Mouse (Mus musculus): ENCODE data around the gene Smg9. TPM values are rescaled to one million over a fixed set of nuclear protein-coding genes. Genes with fewer than 3 reads are reported as not detected.
A peak's percentile ranks its signal among the peaks of the same experiment; 100 is the strongest.

The Smg9 gene
- total RNA-seq, 2 experiments from 2014 or later = 9.2 to 9.5 TPM

- intact Hi-C loops (cut with DNase I; ENCODE audit: low total_unique reads) = no loop called here
- no peak for DNase-seq
These were observed 63.2 kb downstream of the Smg9 start, which contains the start of gene Plaur for GRCm38 (mm10) chr7:24462388-24463319. Gene Plaur (plus strand): TSS chr7:24462484.

GRCm38 (mm10) chr7:24466835-24467234 is 67.4 kb downstream of the Smg9 start:
- intact Hi-C loops (cut with DNase I; ENCODE audit: low total_unique reads) = no loop called here
- no peak for DNase-seq

DNA sequence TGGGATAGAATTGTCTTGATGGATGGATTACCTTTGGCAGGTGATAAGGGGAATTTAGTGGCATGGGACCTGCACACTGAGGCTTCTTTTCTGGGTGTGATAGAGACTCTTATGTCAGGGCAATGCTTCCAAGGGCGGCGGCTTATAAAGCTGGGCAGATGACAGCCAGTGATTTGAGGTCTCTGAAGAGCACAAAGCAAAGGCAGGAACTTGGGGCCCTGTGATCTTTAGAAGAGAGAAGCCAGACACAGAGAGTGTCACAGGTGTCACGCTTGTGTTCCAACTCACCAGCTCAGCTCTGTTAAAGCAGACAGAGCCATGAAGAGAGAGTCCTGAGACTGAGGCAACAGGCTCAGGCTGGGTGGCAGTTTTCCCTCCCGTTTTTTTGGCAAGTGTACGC is 68.5 kb downstream of the Smg9 start:
- intact Hi-C loops (cut with DNase I; ENCODE audit: low total_unique reads) = no loop called here
- no peak for DNase-seq

DNA sequence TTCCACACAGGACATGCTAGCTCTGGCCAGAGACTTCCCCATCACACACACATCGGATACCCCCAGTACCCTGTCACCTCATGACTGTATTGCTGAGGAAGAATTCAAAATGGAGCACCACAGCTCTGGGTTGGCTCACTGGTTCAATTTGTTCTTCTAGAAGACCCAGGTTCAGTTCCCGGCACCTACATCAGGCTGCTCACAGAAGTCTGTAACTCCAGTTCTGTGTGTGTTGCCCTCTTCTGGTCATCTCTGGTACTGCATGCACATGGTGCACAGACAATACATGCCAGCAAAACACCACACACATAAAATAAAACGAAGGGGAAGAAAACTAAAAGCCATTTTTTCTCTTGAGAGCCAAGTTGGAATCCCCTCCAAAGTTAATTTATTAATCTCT is 69.7 kb downstream of the Smg9 start:
- intact Hi-C loops (cut with DNase I; ENCODE audit: low total_unique reads) = no loop called here
- no peak for DNase-seq

DNA sequence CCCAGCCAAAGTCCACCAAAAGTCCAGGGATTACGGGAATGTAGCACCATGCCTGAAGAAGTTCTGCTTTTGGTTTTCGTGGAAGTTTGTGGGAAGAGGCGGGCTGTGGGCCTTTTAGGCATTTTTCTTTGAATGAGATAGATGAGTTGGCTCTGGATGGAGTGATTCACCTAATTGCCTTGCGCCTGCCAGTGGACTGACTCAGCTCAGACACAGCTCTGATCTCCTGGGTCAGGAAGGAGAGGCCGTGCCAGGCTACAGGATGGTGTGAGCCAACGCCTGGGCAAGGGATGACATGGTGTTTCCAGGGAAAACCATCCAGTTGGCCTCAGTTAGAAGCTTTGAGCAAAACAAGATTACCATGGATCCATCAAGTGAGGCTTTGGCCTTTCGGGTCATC is 70.9 kb downstream of the Smg9 start:
- intact Hi-C loops (cut with DNase I; ENCODE audit: low total_unique reads) = loop anchor here (10.0 kb wide), 1 partner anchor 94 kb away; no protein-coding TSS in a partner anchor

More for the DNA sequence above, 70.9 kb downstream of the Smg9 start:
- peak; percentile 40 for DNase-seq

Other genes starting within 250 kb of the Smg9 start
- gene Zfp114, start 224.6 kb upstream of the Smg9 start, total RNA-seq (2021) = under 1 TPM in 1 of 2 experiments, not detected in 1; 0.51 TPM
- 1 to 10 TPM; 3.6 to 4.7 TPM for gene Zfp111, start 188.2 kb upstream of the Smg9 start, total RNA-seq (2021)
- 1 to 10 TPM; 1.5 to 1.7 TPM for gene Zfp109, start 162.1 kb upstream of the Smg9 start, total RNA-seq (2021)
- gene Zfp108, start 144.8 kb upstream of the Smg9 start, total RNA-seq (2021) = 1 to 10 TPM; 1.4 TPM
- gene Zfp93, start 129.2 kb upstream of the Smg9 start, total RNA-seq (2021) = 1 to 10 TPM; 3.0 to 3.7 TPM
- gene Zfp61, start 98.4 kb upstream of the Smg9 start, total RNA-seq (2021) = 1 to 10 TPM; 2.6 to 3.8 TPM
- gene Zfp94, start 83.0 kb upstream of the Smg9 start, total RNA-seq (2021) = 1 to 10 TPM; 1.7 to 2.4 TPM
- not detected for gene Tescl, start 65.7 kb upstream of the Smg9 start, total RNA-seq (2021)
- not detected for gene Lypd5, start 50.4 kb upstream of the Smg9 start, total RNA-seq (2021)
- under 1 TPM; 0.29 to 0.33 TPM for gene Kcnn4, start 29.4 kb upstream of the Smg9 start, total RNA-seq (2021)
- gene Irgc1, start 52.7 kb downstream of the Smg9 start, total RNA-seq (2021) = under 1 TPM in 1 of 2 experiments, not detected in 1; 0.12 TPM
- 1 to 10 TPM in 1 of 2 experiments, under 1 TPM in 1; 0.84 to 1.2 TPM for gene Plaur, start 62.9 kb downstream of the Smg9 start, total RNA-seq (2021)
- gene Cadm4, start 82.4 kb downstream of the Smg9 start, total RNA-seq (2021) = 10 to 100 TPM in 1 of 2 experiments, 1 to 10 TPM in 1; 5.3 to 17.7 TPM
- 1 to 10 TPM; 6.4 to 8.3 TPM for gene Zfp428, start 107.4 kb downstream of the Smg9 start, total RNA-seq (2021)
- gene AC161166.1, start 112.8 kb downstream of the Smg9 start, total RNA-seq (2021) = not detected
- gene Irgq, start 131.1 kb downstream of the Smg9 start, total RNA-seq (2021) = 10 to 100 TPM; 10.5 to 12.8 TPM
- gene Pinlyp, start 146.5 kb downstream of the Smg9 start, total RNA-seq (2021) = not detected
- 10 to 100 TPM; 16.5 to 18.5 TPM for gene Xrcc1, start 146.7 kb downstream of the Smg9 start, total RNA-seq (2021)
- gene Ethe1, start 187.9 kb downstream of the Smg9 start, total RNA-seq (2021) = 10 to 100 TPM; 12.0 to 15.3 TPM
- gene Zfp575, start 188.0 kb downstream of the Smg9 start, total RNA-seq (2021) = under 1 TPM; 0.38 to 0.45 TPM
- under 1 TPM; 0.59 to 0.66 TPM for gene Phldb3, start 211.1 kb downstream of the Smg9 start, total RNA-seq (2021)
- not detected for gene Lypd3, start 236.9 kb downstream of the Smg9 start, total RNA-seq (2021)

All from gastrocnemius, postnatal 14 days (tissue).